Mouse (Mus musculus): ENCODE measurements around the gene Lemd1. TPM values are rescaled to one million over a fixed set of nuclear protein-coding genes. Genes with fewer than 3 reads are reported as not detected.
"Not testable (repeated sequence)": the region's sequence is repeated elsewhere in the genome, so short reads cannot be mapped to it uniquely, and the experiment has no call there.

Lemd1 gene
- polyA plus RNA-seq, 1 experiment = not detected

GRCm38 (mm10) chr1:132266791-132267557 is 75.7 kb downstream of the Lemd1 start:
- H3K27me3 ChIP-seq (replicated peaks; ENCODE audit: control insufficient read depth, insufficient read depth, low read length) = no peaks in the 10 kb centered on the region
- no peak overlapping the region for H3K4me3 ChIP-seq (ENCODE audit: insufficient read depth, low read depth, low read length)
- peak; percentile 65 for DNase-seq
- peaks cover 7% of the 10 kb centered on the region; the same call in 1 of the 2 replicates for H3K4me1 ChIP-seq (ENCODE audit: control insufficient read depth, insufficient read depth, low read length)
- WGBS = 23% methylated on average over 8 of the region's 8 CpGs
- H3K36me3 ChIP-seq (ENCODE audit: control insufficient read depth, insufficient read depth, low read length) = no peaks in the 10 kb centered on the region
- H3K27ac ChIP-seq (ENCODE audit: insufficient read depth, low read depth, low read length) = peak overlapping the region; percentile 46; the same call in 1 of the 2 replicates
- TF ChIP-seq CTCF (conservative IDR thresholded peaks at IDR 0.05; ENCODE audit: insufficient read depth, insufficient read length, low read depth, low read length) = no peak
- TF ChIP-seq POLR2A (IDR thresholded peaks at IDR 0.05; ENCODE audit: low read depth, low read length) = no peak

DNA sequence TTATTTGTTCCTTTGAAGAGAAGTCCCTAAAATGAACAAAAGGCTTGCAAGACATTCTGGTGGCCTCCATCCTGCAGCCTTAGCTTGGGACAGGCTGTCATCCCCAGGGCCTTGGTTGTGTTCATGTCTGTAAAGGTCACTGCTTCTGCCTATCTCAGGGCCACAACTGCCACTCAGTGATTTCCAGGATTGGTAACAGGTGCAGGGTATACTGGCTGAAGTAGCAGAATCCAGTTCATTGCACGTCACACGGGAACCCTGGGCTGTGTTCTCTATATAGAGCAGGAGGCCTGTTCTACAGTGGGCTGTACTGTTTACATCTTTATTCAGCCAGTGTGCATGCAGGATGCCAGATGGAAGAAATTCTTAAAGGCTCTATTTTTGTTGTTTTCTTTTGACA is 76.7 kb downstream of the Lemd1 start:
- TF ChIP-seq POLR2A (IDR thresholded peaks at IDR 0.05; ENCODE audit: low read depth, low read length) (no peak), CTCF (conservative IDR thresholded peaks at IDR 0.05; ENCODE audit: insufficient read depth, insufficient read length, low read depth, low read length) (no peak)
- H3K27me3 ChIP-seq (replicated peaks; ENCODE audit: control insufficient read depth, insufficient read depth, low read length) = no peaks in the 10 kb centered on the region
- WGBS = 83% methylated on average over 2 of the region's 2 CpGs
- no peak overlapping the region for H3K4me3 ChIP-seq (ENCODE audit: insufficient read depth, low read depth, low read length)
- DNase-seq = no peak
- H3K36me3 ChIP-seq (ENCODE audit: control insufficient read depth, insufficient read depth, low read length) = no peaks in the 10 kb centered on the region
- peak overlapping the region; percentile 46; the same call in 1 of the 2 replicates for H3K27ac ChIP-seq (ENCODE audit: insufficient read depth, low read depth, low read length)
- peaks cover 7% of the 10 kb centered on the region; the same call in 1 of the 2 replicates for H3K4me1 ChIP-seq (ENCODE audit: control insufficient read depth, insufficient read depth, low read length)

- no peak for TF ChIP-seq CTCF (conservative IDR thresholded peaks at IDR 0.05; ENCODE audit: insufficient read depth, insufficient read length, low read depth, low read length)
- TF ChIP-seq POLR2A (IDR thresholded peaks at IDR 0.05; ENCODE audit: low read depth, low read length) = no peak
- WGBS = 66% methylated on average over 7 of the region's 7 CpGs
- peaks cover 7% of the 10 kb centered on the region; the same call in 1 of the 2 replicates for H3K4me1 ChIP-seq (ENCODE audit: control insufficient read depth, insufficient read depth, low read length)
- H3K36me3 ChIP-seq (ENCODE audit: control insufficient read depth, insufficient read depth, low read length) = no peaks in the 10 kb centered on the region
- no peak overlapping the region for H3K4me3 ChIP-seq (ENCODE audit: insufficient read depth, low read depth, low read length)
- H3K27me3 ChIP-seq (replicated peaks; ENCODE audit: control insufficient read depth, insufficient read depth, low read length) = no peaks in the 10 kb centered on the region
- DNase-seq = no peak
- H3K27ac ChIP-seq (ENCODE audit: insufficient read depth, low read depth, low read length) = no peak overlapping the region
Measured at GRCm38 (mm10) chr1:132268418-132269060, 77.3 kb downstream of the Lemd1 start.

GRCm38 (mm10) chr1:132271237-132271636 is 80.0 kb downstream of the Lemd1 start:
- WGBS = 98% methylated on average over 3 of the region's 3 CpGs
- peaks cover 7% of the 10 kb centered on the region; the same call in 1 of the 2 replicates for H3K4me1 ChIP-seq (ENCODE audit: control insufficient read depth, insufficient read depth, low read length)
- DNase-seq = no peak
- no peaks in the 10 kb centered on the region for H3K27me3 ChIP-seq (replicated peaks; ENCODE audit: control insufficient read depth, insufficient read depth, low read length)
- no peak for TF ChIP-seq CTCF (conservative IDR thresholded peaks at IDR 0.05; ENCODE audit: insufficient read depth, insufficient read length, low read depth, low read length)
- TF ChIP-seq POLR2A (IDR thresholded peaks at IDR 0.05; ENCODE audit: low read depth, low read length) = no peak
- no peak overlapping the region for H3K4me3 ChIP-seq (ENCODE audit: insufficient read depth, low read depth, low read length)
- H3K27ac ChIP-seq (ENCODE audit: insufficient read depth, low read depth, low read length) = no peak overlapping the region
- H3K36me3 ChIP-seq (ENCODE audit: control insufficient read depth, insufficient read depth, low read length) = no peaks in the 10 kb centered on the region

DNA sequence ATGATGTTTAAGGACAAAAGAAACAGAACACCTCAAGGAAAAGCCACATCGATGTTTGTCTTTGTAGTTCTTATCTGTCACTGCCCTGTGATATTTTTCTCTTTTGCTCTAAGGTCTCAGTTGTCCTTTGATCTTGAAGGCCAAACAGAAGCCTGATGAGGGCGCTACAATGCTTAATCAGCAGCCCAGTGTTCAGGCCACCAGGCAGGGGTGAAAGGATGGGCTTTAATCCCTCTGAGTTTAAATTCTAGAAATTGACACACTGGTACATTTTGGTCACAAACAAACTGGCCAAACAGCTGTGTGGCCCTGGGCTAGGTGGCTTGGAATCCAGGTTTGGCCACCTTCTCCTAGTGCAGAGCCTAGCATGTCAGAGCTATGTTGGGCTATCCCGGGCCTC is 85.5 kb downstream of the Lemd1 start:
- WGBS = 78% methylated on average over 3 of the region's 3 CpGs

DNA sequence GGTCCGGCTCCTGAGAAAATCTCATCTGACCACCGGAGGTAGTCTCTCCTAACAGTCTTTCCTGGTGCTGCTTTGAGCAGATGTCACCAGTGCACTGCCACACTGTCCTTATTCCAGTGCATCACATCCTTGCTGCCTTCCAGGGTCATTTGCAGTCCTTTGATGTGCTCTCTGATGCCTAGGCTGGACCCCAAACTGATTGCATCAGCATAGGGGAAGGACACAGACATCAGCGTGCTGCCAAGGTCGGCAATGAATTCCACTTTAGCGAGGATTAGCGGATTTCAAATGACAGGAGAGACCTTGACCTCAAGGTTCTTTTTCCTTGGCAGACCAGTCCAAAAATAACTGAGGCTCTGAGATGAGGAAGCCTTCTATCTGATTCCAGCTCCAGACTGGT is 85.9 kb downstream of the Lemd1 start:
- WGBS = 47% methylated on average over 6 of the region's 6 CpGs
- H3K27ac ChIP-seq (ENCODE audit: insufficient read depth, low read depth, low read length) = no peak overlapping the region
- H3K27me3 ChIP-seq (replicated peaks; ENCODE audit: control insufficient read depth, insufficient read depth, low read length) = no peaks in the 10 kb centered on the region
- no peak overlapping the region for H3K4me3 ChIP-seq (ENCODE audit: insufficient read depth, low read depth, low read length)
- no peaks in the 10 kb centered on the region for H3K36me3 ChIP-seq (ENCODE audit: control insufficient read depth, insufficient read depth, low read length)
- no peak for TF ChIP-seq CTCF (conservative IDR thresholded peaks at IDR 0.05; ENCODE audit: insufficient read depth, insufficient read length, low read depth, low read length)
- TF ChIP-seq POLR2A (IDR thresholded peaks at IDR 0.05; ENCODE audit: low read depth, low read length) = no peak
- DNase-seq = no peak
- no peaks in the 10 kb centered on the region for H3K4me1 ChIP-seq (ENCODE audit: control insufficient read depth, insufficient read depth, low read length)

More for the DNA sequence above, 85.5 kb downstream of the Lemd1 start:
- H3K4me1 ChIP-seq (ENCODE audit: control insufficient read depth, insufficient read depth, low read length) = no peaks in the 10 kb centered on the region
- no peak overlapping the region for H3K4me3 ChIP-seq (ENCODE audit: insufficient read depth, low read depth, low read length)
- no peak overlapping the region for H3K27ac ChIP-seq (ENCODE audit: insufficient read depth, low read depth, low read length)
- TF ChIP-seq CTCF (conservative IDR thresholded peaks at IDR 0.05; ENCODE audit: insufficient read depth, insufficient read length, low read depth, low read length) = no peak
- TF ChIP-seq POLR2A (IDR thresholded peaks at IDR 0.05; ENCODE audit: low read depth, low read length) = no peak
- H3K36me3 ChIP-seq (ENCODE audit: control insufficient read depth, insufficient read depth, low read length) = no peaks in the 10 kb centered on the region
- H3K27me3 ChIP-seq (replicated peaks; ENCODE audit: control insufficient read depth, insufficient read depth, low read length) = no peaks in the 10 kb centered on the region
- DNase-seq = no peak

- not testable (repeated sequence) for H3K27me3 ChIP-seq (replicated peaks; ENCODE audit: control insufficient read depth, insufficient read depth, low read length); H3K4me1 ChIP-seq (ENCODE audit: control insufficient read depth, insufficient read depth, low read length); H3K36me3 ChIP-seq (ENCODE audit: control insufficient read depth, insufficient read depth, low read length); H3K4me3 ChIP-seq (ENCODE audit: insufficient read depth, low read depth, low read length); H3K27ac ChIP-seq (ENCODE audit: insufficient read depth, low read depth, low read length); DNase-seq
- WGBS = 71% methylated on average over 6 of the region's 6 CpGs
Measured at GRCm38 (mm10) chr1:132280636-132281035, 89.4 kb downstream of the Lemd1 start.
